Mouse (Mus musculus) erythroid progenitor cell, adult 5-6 weeks (primary cell): ENCODE data around the gene Neu1. TPM values are rescaled to one million over a fixed set of nuclear protein-coding genes. Genes with fewer than 3 reads are reported as not detected.

ENCODE experiments used
- ATAC-seq: replicated peaks from 2 replicates; pipeline ENCODE4 v1.8.0; 2016; ENCODE audit warnings: moderate number of reproducible peaks, mild to moderate bottlenecking, moderate TSS enrichment, inconsistent platforms; ENCODE audit not compliant: poor library complexity, low FRiP score, severe bottlenecking
- total RNA-seq, 2 experiments: library from RNA; stranded (forward) in 1 of 2; stranded (reverse) in 1 of 2; fragments of 150-400 nt in 1 of 2; fragments of 186-747, 209-891 nt in 1 of 2; gene quantifications; 2 replicates each; pipeline versions ENCODE4 v1.2.3 to v1.2.4; 2015 to 2017; ENCODE audit warnings: low replicate concordance in 2 of 2

Gene Neu1
- total RNA-seq (2015; ENCODE audit: low replicate concordance) (3.8 and 5.0 TPM in 2 replicates), total RNA-seq (2017; ENCODE audit: low replicate concordance) (3.9 and 5.1 TPM in 2 replicates)

DNA sequence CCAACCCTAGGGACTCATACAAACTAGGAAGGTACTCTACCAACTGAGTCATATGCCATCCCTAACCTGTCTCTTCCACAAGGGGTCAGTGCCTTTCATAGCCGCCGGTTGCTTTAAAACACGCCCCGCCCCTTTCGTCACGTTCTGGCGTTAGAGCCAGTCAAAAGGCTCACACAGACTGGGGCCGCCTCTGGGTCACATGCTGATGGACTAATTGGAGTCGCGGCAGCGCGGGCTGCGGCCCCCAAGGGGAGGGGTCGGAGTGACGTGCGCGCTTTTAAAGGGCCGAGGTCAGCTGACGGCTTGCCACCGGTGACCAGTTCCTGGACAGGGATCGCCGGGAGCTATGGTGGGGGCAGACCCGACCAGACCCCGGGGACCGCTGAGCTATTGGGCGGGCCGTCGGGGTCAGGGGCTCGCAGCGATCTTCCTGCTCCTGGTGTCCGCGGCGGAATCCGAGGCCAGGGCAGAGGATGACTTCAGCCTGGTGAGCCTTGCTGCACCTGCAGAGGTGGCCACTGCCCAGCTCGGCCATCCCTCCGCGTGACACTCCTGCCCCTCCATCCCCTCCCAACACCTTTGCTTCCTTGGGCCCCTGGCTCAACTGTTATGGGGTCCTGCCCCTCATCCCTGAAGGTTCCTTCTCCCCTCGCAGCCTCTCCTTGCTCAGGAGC lies at the start of gene Neu1:
Gene Neu1 (plus strand): TSS at position 193 of the 674 bp plus-strand sequence.
- peak; percentile 93 for ATAC-seq

DNA sequence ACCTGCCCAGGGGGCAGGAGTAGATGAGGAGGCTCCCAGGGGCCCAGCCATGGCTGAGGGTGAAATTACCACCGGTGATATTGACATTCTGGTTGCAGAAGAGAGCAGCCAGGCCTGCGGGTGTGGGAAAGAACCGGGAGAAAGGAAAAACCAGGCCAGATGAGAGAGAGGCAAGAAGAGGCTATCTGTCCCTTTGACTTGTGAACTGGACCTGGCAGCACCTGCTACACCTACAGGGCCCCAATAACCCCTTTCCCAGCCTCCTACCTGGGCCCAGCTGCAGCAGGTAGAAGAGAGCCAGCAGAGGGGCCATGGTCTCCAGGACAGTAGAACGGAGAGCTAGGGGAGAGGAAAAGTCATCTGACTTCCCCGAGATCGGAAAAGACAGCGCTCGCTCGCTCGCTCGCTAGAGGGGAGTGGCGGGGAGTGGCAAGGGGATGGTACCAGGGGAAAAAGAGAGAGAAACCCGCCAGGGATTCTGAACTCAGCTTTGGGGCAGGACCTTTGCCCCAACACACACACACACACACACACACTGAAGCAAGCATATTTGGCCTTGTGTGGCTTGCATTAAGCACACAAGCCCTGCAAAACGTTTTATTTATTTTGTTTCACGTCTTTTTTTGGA lies 49.3 kb upstream of the Neu1 start, which contains the start of gene Gm20547:
Gene Gm20547 (minus strand): TSS at position 360 of the 628 bp plus-strand sequence.
- ATAC-seq: no peak

DNA sequence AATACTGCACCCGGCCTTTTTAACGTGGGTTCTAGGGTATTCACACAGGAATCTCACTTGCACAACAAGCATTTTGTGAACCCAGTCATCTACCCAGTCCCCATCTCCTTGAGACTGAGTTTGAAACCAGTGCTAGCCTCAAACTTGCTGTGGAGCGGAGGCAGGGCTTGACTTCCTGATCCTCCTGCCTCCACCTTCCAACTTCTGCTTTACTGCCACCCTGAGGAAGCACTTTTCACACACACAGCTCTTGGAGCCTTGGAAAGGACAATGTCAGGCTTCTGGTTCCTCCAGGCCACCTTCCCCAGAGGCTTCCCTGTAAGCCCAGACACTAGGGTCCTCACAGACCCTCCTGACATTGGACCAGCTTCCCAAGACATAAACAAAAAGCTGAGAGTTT lies 47.7 kb upstream of the Neu1 start:
- no peak for ATAC-seq

DNA sequence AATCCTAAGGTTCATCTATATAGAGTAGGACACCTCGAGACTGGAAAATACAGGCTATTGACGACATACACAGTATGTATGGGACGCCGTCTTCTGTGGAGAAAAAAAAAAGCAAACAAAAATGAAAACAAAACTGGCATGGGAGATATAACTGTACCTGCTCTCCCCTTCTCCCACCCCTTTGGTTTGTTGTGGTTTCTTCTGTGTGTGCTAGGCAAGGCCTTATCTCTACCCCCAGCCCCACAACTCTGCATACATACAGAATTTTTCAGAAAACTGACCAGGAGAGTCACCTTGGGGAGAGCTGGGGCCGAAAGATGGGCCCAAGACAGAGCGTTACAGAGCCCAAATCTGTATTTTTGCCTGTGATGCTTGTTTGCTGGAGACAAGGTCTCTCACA lies 46.3 kb upstream of the Neu1 start:
- no peak for ATAC-seq

DNA sequence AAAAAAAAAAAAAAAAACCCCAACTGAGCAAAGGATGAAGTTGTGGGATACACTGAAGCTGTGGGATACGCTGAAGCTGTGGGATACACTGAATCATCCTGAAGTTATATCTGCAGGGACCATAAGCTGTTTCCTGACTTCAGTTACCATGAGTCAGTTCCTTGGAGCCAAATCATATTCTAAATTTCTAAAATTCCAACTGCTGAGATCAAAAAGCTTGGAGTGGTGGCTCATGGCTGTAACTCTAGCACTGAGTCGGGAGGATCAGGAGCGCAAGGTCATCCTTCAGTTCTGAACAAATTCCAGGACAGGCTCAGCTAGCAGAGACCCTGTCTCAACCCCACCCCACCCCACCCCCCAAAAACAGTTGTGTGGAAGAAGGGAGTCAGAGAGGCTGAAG lies 45.4 kb upstream of the Neu1 start:
- ATAC-seq: no peak

DNA sequence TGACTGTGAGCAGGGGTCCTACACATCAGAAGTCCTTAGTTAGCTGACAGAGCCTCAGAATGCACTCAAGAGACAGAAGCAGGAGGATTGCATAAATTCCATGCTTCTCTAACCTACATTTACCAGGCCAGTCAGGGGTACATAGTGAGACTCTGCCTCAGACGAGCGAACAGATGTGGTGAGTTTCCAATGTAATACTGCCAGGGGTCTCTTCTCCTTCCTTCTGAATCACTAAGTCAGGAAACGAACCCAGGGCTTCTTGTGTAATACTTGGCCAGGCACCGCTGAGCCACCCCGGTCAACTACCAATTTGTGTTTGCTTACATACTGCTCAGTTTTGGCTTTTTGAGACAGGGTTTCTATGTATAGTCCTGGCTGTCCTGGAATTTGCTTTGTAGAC lies 43.1 kb upstream of the Neu1 start:
- ATAC-seq: no peak

DNA sequence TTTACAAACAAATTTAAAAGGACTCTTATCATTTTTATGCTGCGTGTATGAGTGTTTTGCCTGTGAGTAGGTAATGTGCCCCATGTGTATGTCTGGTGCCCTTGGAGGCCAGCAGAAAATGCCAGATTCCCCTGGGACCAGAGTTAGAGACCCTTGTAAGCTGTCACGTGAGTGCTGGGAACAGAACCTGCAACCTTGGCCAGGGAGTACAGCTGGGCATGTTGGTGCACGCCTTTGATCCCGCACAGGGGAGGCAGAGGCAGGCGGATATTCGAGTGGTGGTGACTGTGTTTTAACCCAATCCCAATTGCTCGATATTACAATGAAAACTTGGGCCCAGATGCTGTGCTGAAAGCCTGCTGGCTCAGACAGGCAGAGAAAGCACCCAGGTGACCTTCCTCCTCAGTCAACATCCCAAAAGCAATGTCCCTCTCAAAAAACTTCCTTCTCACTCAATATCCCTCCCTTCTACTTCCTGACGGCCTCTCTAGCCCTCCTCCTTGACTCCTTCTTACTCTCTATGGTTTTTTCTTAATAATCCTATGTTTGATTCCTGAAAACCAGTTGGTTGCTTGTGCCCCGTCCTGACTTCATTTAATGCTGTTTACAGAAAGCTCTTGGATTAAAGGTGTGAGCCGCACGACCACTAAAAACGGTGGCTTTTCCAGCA lies 40.8 kb upstream of the Neu1 start:
- ATAC-seq: no peak

DNA sequence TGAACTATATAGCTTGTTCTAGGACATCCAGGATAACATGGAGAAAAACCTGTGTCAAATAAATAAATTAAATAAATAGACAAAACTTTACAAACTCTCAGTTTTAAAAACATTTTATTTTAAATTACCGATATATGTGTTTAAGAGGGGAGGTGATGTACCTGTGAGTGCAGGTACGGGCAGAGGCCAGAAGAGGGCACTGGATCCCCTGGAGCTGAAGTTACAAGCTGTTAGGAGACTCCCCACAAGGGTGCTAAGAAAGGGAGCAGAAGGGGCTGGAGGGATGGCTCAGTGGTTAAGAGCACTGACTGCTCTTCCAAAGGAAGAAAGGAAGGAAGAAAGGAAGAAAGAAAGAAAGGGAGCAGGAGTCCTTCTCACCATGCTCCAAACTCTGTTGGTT lies 39.7 kb upstream of the Neu1 start:
- ATAC-seq: no peak

DNA sequence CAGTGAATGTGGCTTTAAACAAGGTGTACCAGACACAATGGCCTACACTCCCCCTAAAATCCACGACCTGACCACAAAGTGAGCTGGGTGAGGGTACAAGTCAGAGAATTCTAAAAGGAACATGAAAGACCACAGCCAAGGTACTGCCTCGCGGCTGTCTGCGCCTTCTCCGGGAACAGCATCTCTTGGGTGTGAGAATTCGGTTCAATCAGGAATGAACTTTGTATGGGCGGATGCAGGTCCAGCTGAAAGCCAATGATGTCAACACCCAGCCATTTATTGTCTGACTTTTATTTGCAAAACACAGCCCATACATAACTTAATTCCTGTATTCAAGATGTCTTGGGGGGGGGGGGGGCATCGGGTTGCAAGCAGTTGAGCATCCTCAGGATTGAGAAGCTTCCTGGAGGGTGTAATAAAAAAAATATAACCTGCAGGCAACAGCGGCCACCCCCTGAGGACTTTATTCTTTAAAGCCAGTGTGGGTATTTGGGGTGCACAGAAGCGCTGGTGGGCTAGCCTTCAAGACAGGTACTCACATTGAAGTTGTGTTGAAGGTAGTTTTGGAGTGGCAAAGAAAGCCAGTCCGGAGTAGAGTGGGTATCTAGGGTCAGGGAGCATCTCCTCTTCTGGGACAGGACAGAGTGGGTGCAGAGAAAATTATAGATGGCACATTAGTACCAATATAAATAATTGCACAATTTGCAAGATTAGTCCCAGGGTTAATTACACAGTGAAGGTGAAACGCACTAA lies 37.8 kb upstream of the Neu1 start:
- ATAC-seq: no peak

DNA sequence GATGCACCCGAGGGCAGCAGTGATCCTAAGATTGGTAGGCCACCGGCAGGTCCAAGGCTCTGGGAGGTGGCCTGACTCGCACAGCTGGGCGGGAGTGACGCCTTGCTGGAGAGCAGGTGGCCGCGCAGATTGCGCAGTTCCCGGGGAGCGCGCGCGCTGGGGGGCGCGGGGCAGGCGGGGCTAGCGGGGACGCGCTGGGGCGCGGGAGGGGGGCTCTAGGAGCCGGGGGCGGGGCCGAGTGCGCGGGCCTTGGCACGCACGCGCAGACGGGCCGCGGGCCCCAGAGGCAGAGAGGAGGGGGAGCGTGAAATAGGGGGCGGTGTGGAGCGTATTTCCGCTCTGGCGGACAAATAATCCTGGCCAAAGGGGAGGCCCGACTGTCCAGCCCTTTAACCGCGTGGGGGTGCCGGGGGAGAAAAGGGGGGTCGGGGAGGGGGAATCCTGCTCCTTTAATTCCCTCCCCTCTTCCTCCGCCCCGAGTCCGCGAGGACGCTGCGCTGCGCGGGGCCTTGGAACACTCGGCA lies 36.9 kb upstream of the Neu1 start:
- peak; percentile 77 for ATAC-seq

DNA sequence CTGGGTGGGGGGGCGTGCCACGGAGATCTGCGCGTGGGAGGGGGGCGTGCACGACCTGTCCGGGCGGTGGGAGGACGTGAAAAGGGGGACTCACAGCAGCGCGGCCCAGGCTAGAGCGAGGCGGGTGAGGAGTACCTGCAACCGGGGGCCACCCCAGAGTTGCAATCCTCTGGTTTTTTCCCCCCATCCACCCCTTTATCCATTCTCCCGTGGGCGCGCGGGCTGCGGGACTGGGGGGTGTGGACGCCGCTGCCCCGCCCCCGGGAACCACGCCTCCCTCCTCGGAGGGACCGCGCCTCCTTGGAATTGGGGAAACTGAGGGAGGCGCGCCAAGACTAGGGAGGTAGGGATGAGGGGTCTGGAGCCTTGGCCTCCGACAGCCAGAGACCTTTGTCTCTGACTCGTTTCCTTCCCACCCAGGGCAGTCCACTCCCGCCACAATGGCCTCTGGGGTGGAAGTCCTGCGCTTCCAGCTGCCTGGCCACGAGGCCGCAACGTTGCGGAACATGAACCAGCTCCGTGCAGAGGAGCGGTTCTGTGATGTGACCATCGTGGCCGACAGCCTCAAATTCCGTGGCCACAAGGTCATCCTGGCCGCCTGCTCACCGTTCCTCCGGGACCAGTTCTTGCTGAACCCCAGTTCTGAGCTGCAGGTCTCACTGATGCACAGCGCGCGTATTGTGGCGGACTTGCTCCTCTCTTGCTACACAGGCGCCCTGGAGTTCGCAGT lies 36.1 kb upstream of the Neu1 start:
- ATAC-seq: no peak

DNA sequence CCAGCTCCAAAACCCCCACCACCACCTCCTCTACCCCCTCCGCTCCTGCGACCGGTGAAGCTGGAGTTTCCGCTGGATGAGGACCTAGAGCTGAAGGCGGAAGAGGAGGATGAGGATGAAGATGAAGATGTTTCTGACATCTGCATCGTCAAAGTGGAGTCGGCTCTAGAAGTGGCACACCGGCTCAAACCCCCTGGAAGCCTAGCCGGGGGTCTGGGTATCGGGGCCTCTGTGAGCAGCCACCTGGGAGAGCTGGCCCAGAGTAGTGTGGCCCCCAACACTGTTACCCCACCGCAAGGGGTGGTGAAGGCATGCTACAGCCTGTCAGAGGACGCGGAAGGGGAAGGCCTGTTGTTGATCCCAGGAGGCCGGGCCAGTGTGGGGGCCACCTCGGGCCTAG lies 35.3 kb upstream of the Neu1 start:
- ATAC-seq: no peak

DNA sequence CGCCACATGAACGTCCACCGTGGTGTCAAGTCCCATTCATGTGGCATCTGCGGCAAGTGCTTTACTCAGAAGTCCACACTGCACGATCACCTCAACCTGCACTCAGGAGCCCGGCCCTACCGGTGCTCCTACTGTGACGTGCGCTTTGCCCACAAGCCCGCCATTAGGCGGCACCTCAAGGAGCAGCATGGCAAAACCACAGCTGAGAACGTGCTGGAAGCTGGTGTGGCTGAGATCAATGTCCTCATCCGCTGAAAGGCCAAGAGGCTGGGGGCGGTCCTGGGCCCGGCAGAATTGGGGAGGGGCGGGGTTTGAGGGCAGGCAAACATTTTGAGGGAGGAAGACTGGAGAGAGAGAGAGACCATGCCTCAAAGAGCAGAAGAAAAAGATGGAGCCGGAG lies 34.7 kb upstream of the Neu1 start:
- ATAC-seq: no peak

DNA sequence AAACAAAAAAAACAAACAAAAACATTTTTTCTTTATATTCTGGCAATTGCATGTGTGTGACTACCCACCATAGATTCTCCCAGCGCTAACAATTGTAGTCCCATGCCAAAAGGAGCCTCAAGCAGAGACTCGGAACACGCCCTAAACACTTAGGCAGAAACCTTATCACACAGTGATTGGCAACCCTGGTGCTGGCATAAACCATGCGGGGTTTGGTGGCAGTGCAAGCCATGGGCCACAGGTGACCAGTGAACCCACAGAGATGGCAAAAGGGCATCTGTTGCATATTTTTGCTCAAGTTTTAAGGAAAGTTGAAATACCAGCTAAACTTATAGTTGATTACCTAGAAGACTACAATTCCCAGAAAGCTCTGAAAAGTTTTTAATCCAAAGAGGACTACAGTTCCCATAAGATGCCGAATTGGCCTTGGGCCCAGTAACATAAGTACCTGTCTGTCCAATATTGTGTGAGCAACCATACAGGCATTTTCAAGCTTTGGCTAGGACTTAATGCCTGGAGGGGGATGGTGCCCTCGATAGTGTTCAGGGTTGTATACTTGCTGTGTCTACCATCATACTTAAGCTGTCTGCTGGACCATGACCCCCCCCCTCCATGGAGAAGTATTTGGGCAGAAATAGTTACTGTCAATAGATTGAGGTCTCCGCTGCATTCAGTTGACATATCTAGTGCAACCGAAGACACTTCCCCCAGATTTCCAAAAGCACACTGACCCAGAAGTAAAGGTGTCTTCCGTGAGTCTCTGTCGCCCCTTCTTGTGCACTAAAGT lies 33.5 kb upstream of the Neu1 start:
- no peak for ATAC-seq

DNA sequence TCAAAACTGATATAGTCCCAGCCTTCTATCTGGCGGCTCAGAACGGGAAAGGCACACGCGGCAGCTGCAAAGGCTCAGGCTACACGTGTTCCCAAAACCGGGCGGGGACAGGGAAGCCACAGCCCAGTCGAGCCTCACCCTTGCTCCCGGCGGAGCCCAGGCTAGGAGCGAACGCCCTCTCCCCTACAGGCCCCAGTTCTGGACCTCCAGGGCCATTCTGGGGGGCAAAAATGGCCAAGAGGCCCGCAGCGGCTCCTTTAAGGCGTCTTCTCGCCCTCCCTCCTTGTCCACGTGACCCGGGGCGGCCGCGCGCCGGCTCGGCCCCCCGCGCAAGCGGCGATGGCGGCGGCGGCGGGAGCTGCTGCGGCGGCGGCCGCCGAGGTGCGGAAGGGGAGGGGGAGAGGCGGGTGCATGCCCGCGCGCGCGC lies 32.9 kb upstream of the Neu1 start, which contains the start of the genes C2 and Ehmt2:
Gene C2 (minus strand): TSS at position 106 of the 427 bp plus-strand sequence.
Gene Ehmt2 (plus strand): TSS at position 310 of the 427 bp plus-strand sequence.
- ATAC-seq: peak; percentile 59

DNA sequence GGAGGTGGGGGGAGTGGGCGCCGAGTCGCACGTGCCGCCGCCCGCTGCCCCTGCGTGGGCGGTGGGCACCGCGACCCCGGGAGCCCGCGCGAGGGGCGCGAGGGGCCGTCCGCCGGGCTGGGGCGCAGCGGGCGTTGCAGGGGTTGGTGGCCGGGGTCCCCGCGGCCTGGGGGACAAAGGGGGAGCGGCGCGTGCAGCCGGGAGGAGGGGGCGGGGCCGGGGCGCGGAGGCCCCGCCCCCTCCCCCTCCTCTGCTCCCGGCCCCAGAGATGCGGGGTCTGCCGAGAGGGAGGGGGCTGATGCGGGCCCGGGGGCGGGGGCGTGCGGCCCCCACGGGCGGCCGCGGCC lies 32.4 kb upstream of the Neu1 start:
- ATAC-seq: no peak

DNA sequence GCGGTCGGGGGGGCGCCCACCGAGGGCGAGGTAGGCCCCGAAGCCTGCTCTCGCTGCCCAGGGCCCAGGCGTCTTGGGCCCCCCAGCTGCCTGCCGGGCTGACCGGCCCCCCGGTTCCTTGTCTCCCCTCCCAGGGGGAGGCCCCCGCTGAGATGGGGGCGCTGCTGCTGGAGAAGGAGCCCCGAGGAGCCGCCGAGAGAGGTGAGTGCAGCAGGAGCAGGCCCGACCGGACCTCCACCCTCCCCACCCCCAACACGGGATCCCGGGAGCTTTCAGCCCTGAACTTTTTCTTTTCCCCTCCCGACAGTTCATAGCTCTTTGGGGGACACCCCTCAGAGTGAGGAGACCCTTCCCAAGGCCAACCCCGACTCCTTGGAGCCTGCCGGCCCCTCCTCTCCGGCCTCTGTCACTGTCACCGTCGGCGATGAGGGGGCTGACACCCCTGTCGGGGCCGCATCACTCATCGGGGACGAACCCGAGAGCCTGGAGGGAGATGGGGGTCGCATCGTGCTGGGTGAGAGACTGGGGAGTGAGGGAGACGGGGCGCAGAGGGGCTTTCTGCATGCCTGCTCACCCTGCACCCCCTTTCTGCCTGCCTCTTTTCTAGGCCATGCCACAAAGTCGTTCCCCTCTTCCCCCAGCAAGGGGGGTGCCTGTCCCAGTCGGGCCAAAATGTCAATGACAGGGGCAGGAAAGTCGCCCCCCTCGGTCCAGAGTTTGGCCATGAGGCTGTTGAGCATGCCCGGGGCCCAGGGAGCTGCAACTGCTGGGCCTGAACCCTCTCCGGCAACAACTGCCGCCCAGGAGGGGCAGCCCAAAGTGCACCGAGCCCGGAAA lies 31.8 kb upstream of the Neu1 start:
- ATAC-seq: no peak

DNA sequence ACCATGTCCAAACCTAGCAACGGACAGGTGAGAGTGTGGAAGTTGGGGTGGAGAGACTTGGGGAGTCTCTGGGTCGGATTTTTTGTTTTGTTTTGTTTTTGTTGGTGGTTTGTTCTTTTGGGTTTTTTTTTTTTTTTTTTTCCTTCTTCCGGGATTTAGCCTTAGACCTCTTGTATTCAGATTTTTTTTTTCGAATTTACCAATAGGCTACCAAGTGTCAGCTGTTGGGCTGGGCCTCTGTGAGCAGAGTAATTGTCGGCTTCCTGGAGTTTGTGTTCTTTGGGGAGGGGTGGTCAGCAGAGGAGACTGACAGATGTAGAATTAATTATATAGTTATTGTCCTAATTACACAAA lies 31.2 kb upstream of the Neu1 start:
- no peak for ATAC-seq
